Mouse (Mus musculus): Measurements from ENCODE around the gene Lmf2.

- TF ChIP-seq CTCF (IDR thresholded peaks at IDR 0.05; ENCODE audit: borderline replicate concordance, extremely low read depth, insufficient read depth, insufficient read length) (peak; percentile 96), POLR2A (IDR thresholded peaks at IDR 0.05; ENCODE audit: borderline replicate concordance, extremely low read depth, insufficient read depth, insufficient read length, poor library complexity, severe bottlenecking) (peak; percentile 62; the same call in 1 of the 2 replicates)
These were observed 18.3 kb upstream of the Lmf2 start, which contains the start of gene Sco2 for GRCm38 (mm10) chr15:89373762-89374248.

All from brain, embryonic 14.5 days (tissue).